ENCODE assay signal across 13 mouse cellular contexts in genomic region chr5:41048515-41048914, GRCm38 (mm10).
A peak's percentile ranks its signal among the peaks of the same experiment; 100 is the strongest.
DNase-seq lines count a peak whose midpoint lies in the region; ATAC-seq and TF ChIP-seq lines count a peak whose summit lies in the region.
"Had no signal": no experiment of that assay in that cellular context is flagged by ENCODE, and none has a peak within 500 bp of the region (broad histone marks: within the 10 kb centered on the region; RNA-seq: fewer than 3 reads in every experiment).

No protein-coding gene starts in this region.

- ATAC-seq in intestine, embryonic 14.5 days (replicated peaks; ENCODE audit: low FRiP score, low TSS enrichment, low read depth): peak; percentile 63
- no peak for ATAC-seq in intestine, postnatal 0 days
- ATAC-seq in neural tube, embryonic 14.5 days (ENCODE audit: low read depth): peak; percentile 75
- ATAC-seq: inflammation-experienced regulatory T-cells, adult 6 months had no signal

- no peaks in the 10 kb centered on the region for H3K36me3 ChIP-seq in intestine, embryonic 14.5 days (ENCODE audit: control insufficient read depth, insufficient read depth, low read length)
- no peaks in the 10 kb centered on the region for H3K36me3 ChIP-seq in intestine, postnatal 0 days (ENCODE audit: control insufficient read depth, insufficient read depth)
- H3K36me3 ChIP-seq in neural tube, embryonic 14.5 days (ENCODE audit: control insufficient read depth, insufficient read depth, low read length): no peaks in the 10 kb centered on the region
- H3K36me3 ChIP-seq: heart, embryonic 13.5 days had no signal

- no peak overlapping the region for H3K4me3 ChIP-seq in intestine, embryonic 14.5 days (ENCODE audit: low read depth, low read length)
- no peak overlapping the region for H3K4me3 ChIP-seq in intestine, postnatal 0 days (ENCODE audit: low read depth, low read length)
- H3K4me3 ChIP-seq in neural tube, embryonic 14.5 days (ENCODE audit: low read depth, low read length): no peak overlapping the region
- H3K4me3 ChIP-seq: heart, embryonic 13.5 days had no signal

- H3K4me1 ChIP-seq in intestine, embryonic 14.5 days (replicated peaks; ENCODE audit: control insufficient read depth, insufficient read depth, low read length): no peaks in the 10 kb centered on the region
- no peaks in the 10 kb centered on the region for H3K4me1 ChIP-seq in intestine, postnatal 0 days (replicated peaks; ENCODE audit: control insufficient read depth, insufficient read depth, low read length)
- no peaks in the 10 kb centered on the region for H3K4me1 ChIP-seq in neural tube, embryonic 14.5 days (ENCODE audit: control insufficient read depth, insufficient read depth, low read length)
- H3K4me1 ChIP-seq: heart, embryonic 13.5 days had no signal

- DNase-seq in adrenal gland, postnatal 14 days: peak; percentile 20
- no peak for DNase-seq in adrenal gland, postnatal 25 days
- no peak for DNase-seq in intestine, embryonic 14.5 days (ENCODE audit: low spot score)
- peak; percentile 45 for DNase-seq in adipocyte (ENCODE audit: low spot score)
- no peak for DNase-seq in B cell, adult 2 months
- DNase-seq in right cerebral cortex, postnatal 25 days: no peak
- DNase-seq: cerebellum, adult 2 months had no signal

- H3K9ac ChIP-seq in intestine, embryonic 14.5 days (ENCODE audit: low read length): no peak overlapping the region
- no peak overlapping the region for H3K9ac ChIP-seq in intestine, postnatal 0 days (ENCODE audit: low read depth, low read length)
- H3K9ac ChIP-seq in neural tube, embryonic 14.5 days (replicated peaks; ENCODE audit: low read depth, low read length): no peak overlapping the region
- H3K9ac ChIP-seq: heart, embryonic 13.5 days had no signal

- no peak overlapping the region for H3K4me2 ChIP-seq in intestine, embryonic 14.5 days (ENCODE audit: low read length)
- no peak overlapping the region for H3K4me2 ChIP-seq in intestine, postnatal 0 days (replicated peaks; ENCODE audit: low read depth)
- H3K4me2 ChIP-seq in neural tube, embryonic 14.5 days (ENCODE audit: low read depth, low read length): no peak overlapping the region
- H3K4me2 ChIP-seq: heart, embryonic 13.5 days; liver, embryonic 11.5 days had no signal

- no peaks in the 10 kb centered on the region for H3K9me3 ChIP-seq in intestine, embryonic 14.5 days (ENCODE audit: control insufficient read depth, low read length)
- no peaks in the 10 kb centered on the region for H3K9me3 ChIP-seq in intestine, postnatal 0 days (ENCODE audit: control insufficient read depth)
- no peaks in the 10 kb centered on the region for H3K9me3 ChIP-seq in neural tube, embryonic 14.5 days (ENCODE audit: control insufficient read depth, low read length)
- H3K9me3 ChIP-seq: heart, embryonic 13.5 days had no signal

- WGBS in intestine, embryonic 14.5 days: 8% methylated on average over 1 of the region's 1 CpGs
- WGBS in intestine, postnatal 0 days: 12% methylated on average over 1 of the region's 1 CpGs
- WGBS in neural tube, embryonic 14.5 days: 5% methylated on average over 1 of the region's 1 CpGs

- H3K27me3 ChIP-seq in intestine, embryonic 14.5 days (replicated peaks; ENCODE audit: control insufficient read depth, insufficient read depth, low read length): no peaks in the 10 kb centered on the region
- H3K27me3 ChIP-seq in intestine, postnatal 0 days (replicated peaks; ENCODE audit: control insufficient read depth, insufficient read depth, low read length): no peaks in the 10 kb centered on the region
- no peaks in the 10 kb centered on the region for H3K27me3 ChIP-seq in neural tube, embryonic 14.5 days (ENCODE audit: control insufficient read depth, insufficient read depth, low read length)
- H3K27me3 ChIP-seq: heart, embryonic 13.5 days had no signal

- TF ChIP-seq CTCF in intestine, postnatal 0 days (IDR thresholded peaks at IDR 0.05; ENCODE audit: low read depth): no peak

- no peak overlapping the region for H3K27ac ChIP-seq in intestine, embryonic 14.5 days (ENCODE audit: low read depth)
- no peak overlapping the region for H3K27ac ChIP-seq in intestine, postnatal 0 days (ENCODE audit: low read depth, low read length)
- H3K27ac ChIP-seq in neural tube, embryonic 14.5 days (ENCODE audit: low read depth, low read length): no peak overlapping the region
- H3K27ac ChIP-seq: heart, embryonic 13.5 days; macrophage had no signal

Comparison
In these comparisons a context has a peak if more than half of its experiments do, and no peak if none do; other contexts are left out.
1. DNase-seq: peak in adrenal gland, postnatal 14 days (single experiment) and adipocyte (single experiment); none in adrenal gland, postnatal 25 days (single experiment), intestine, embryonic 14.5 days (single experiment), B cell, adult 2 months (0 of 2) and right cerebral cortex, postnatal 25 days (single experiment).